Mouse (Mus musculus) CD4-positive helper T cell, adult 2 months (primary cell): ENCODE data around the gene Phospho1.

Source experiments
- DNase-seq: peaks from one replicate; pipeline ENCODE4 v3.0.0-alpha.2; 2012; ENCODE audit warnings: low read depth, missing footprints, low spot score

The Phospho1 gene

GRCm38 (mm10) chr11:95834143-95834667, 9.9 kb downstream of the Phospho1 start:
- DNase-seq, result peak; percentile 78

- DNase-seq, result peak; percentile 79
Observed at GRCm38 (mm10) chr11:95834742-95835710, 10.7 kb downstream of the Phospho1 start.

GRCm38 (mm10) chr11:95835832-95836231, 11.5 kb downstream of the Phospho1 start:
- DNase-seq, result no peak

GRCm38 (mm10) chr11:95836433-95836832, 12.1 kb downstream of the Phospho1 start:
- no peak for DNase-seq

GRCm38 (mm10) chr11:95837059-95837458, 12.8 kb downstream of the Phospho1 start, which contains the start of gene Gngt2:
Gngt2 (plus strand) TSS chr11:95837216.
- DNase-seq, result no peak

- no peak for DNase-seq
Observed at GRCm38 (mm10) chr11:95838598-95838997, 14.3 kb downstream of the Phospho1 start.

- DNase-seq, result no peak
Observed at GRCm38 (mm10) chr11:95838999-95839868, 14.9 kb downstream of the Phospho1 start.

GRCm38 (mm10) chr11:95840694-95841497, 16.6 kb downstream of the Phospho1 start:
- DNase-seq, result no peak

- no peak for DNase-seq
Observed at GRCm38 (mm10) chr11:95841498-95841830, 17.2 kb downstream of the Phospho1 start.

- DNase-seq, result peak; percentile 70
Observed at GRCm38 (mm10) chr11:95842074-95842681, 17.9 kb downstream of the Phospho1 start, which contains the start of gene Abi3. Abi3 (minus strand) TSS chr11:95842476.

- no peak for DNase-seq
Observed at GRCm38 (mm10) chr11:95842953-95843352, 18.7 kb downstream of the Phospho1 start.

GRCm38 (mm10) chr11:95843421-95843950, 19.2 kb downstream of the Phospho1 start:
- no peak for DNase-seq

GRCm38 (mm10) chr11:95844935-95845334, 20.6 kb downstream of the Phospho1 start:
- no peak for DNase-seq

- no peak for DNase-seq
Observed at GRCm38 (mm10) chr11:95850898-95851297, 26.6 kb downstream of the Phospho1 start.

- peak; percentile 65 for DNase-seq
Observed at GRCm38 (mm10) chr11:95853684-95854083, 29.4 kb downstream of the Phospho1 start.

GRCm38 (mm10) chr11:95857306-95857705, 33.0 kb downstream of the Phospho1 start:
- DNase-seq, result no peak

GRCm38 (mm10) chr11:95857716-95858527, 33.6 kb downstream of the Phospho1 start:
- no peak for DNase-seq

GRCm38 (mm10) chr11:95858528-95859467, 34.5 kb downstream of the Phospho1 start:
- DNase-seq, result peak; percentile 99
